Mouse (Mus musculus) small intestine, adult 2 months (tissue): ENCODE results near the gene Eif4a2. TPM values are rescaled to one million over a fixed set of nuclear protein-coding genes. Genes with fewer than 3 reads are reported as not detected.

Experiments used
- H3K27ac ChIP-seq: fragments of 200-500 bp; 2 replicates; pipeline ENCODE4 v1.5.1; 2012; ENCODE audit warnings: low read depth, low read length, control low read depth, inconsistent platforms; ENCODE audit not compliant: insufficient read depth
- H3K27me3 ChIP-seq: fragments of 200-500 bp; 2 replicates; pipeline ENCODE4 v1.6.1; 2012; ENCODE audit warnings: mild to moderate bottlenecking, moderate library complexity, low read length, inconsistent platforms; ENCODE audit not compliant: control insufficient read depth, insufficient read depth
- H3K36me3 ChIP-seq: fragments of 200-500 bp; 2 replicates; pipeline ENCODE4 v1.6.1; 2012; ENCODE audit warnings: mild to moderate bottlenecking, low read length, control low read depth, inconsistent platforms; ENCODE audit not compliant: control insufficient read depth, insufficient read depth
- H3K4me1 ChIP-seq: fragments of 200-500 bp; 2 replicates; pipeline ENCODE4 v1.6.1; 2012; ENCODE audit warnings: low read length, inconsistent platforms, mixed read lengths; ENCODE audit not compliant: control insufficient read depth, insufficient read depth, insufficient read length
- H3K4me3 ChIP-seq: fragments of 200-500 bp; 2 replicates; pipeline ENCODE4 v1.5.1; 2012; ENCODE audit warnings: low read depth, mild to moderate bottlenecking, control low read depth, inconsistent platforms, low read length, moderate library complexity
- CTCF ChIP-seq: fragments of 200-500 bp; IDR thresholded peaks from 2 replicates; pipeline ENCODE4 v1.5.1; 2012; ENCODE audit warnings: low read depth, mild to moderate bottlenecking, control low read depth, inconsistent platforms, low read length, moderate library complexity, mixed read lengths; ENCODE audit not compliant: insufficient replicate concordance, insufficient read length; ENCODE audit errors: extremely low read depth
- POLR2A ChIP-seq: fragments of 200-500 bp; IDR thresholded peaks from 2 replicates; pipeline ENCODE4 v1.6.1; 2012; ENCODE audit warnings: low read depth, mild to moderate bottlenecking, control low read depth, inconsistent platforms, low read length, moderate library complexity
- WGBS: fragments of 180-500 bp; shearing (Covaris S2); methylation state at CpG from one replicate; pipeline ENCODE4 v1.1.7; 2018; 5-methylcytosine and 5-hydroxymethylcytosine counted together
- polyA plus RNA-seq: library from polyadenylated mRNA; depleted of rRNA; stranded (reverse); fragments of >200 nt; gene quantifications from 2 replicates; pipeline ENCODE4 v1.2.3, GENCODE M21; 2012

Eif4a2 gene
- polyA plus RNA-seq, 1 experiment: 17.2 TPM

DNA sequence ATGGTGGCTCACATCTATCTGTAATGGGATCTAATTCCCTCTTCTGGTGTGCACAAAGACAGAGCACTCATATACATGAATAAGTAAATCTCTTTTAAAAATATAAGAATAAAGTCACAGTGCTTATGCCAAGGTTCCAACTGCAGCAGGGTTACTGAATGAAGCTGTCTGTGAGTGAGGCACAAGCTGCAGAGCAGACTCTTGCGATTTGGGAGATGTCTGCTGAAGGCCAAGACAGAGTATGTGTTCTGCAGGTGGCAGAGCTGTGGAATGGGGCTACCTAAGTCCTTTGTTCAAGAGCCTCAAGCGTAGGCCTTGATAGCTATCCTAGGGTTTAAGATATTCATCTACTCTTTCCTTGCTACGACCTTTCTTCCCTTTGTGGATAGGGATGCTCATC is 15.2 kb downstream of the Eif4a2 start:
- TF ChIP-seq POLR2A: no peak
- TF ChIP-seq CTCF: no peak
- no peak overlapping the region for H3K27ac ChIP-seq
- 93% methylated on average over 3 of the region's 3 CpGs for WGBS
- H3K4me1 ChIP-seq: no peaks in the 10 kb centered on the region
- peaks cover 12% of the 10 kb centered on the region for H3K36me3 ChIP-seq
- no peaks in the 10 kb centered on the region for H3K27me3 ChIP-seq
- H3K4me3 ChIP-seq: no peak overlapping the region

DNA sequence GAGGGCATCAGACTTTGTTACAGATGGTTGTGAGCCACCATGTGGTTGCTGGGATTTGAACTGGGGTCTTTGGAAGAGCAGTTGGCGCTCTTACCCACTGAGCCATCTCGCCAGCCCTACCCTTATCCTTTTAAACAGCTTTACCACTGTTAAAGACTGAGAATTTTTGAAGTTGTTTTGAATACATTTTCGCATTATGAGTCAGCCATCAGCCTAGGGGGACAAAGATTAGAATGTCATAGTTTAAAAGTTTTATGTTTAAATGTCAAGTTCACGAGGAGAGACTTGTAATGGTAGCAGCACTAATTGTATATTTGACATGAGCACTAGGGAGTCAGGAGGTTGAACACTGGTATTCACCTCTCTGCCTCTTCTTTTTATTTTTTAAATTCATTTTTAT is 15.9 kb downstream of the Eif4a2 start:
- Histone ChIP-seq H3K27ac (no peak overlapping the region), H3K4me3 (no peak overlapping the region), H3K27me3 (no peaks in the 10 kb centered on the region), H3K4me1 (no peaks in the 10 kb centered on the region), H3K36me3 (peaks cover 11% of the 10 kb centered on the region)
- WGBS: 89% methylated on average over 4 of the region's 4 CpGs
- TF ChIP-seq POLR2A (no peak), CTCF (no peak)

DNA sequence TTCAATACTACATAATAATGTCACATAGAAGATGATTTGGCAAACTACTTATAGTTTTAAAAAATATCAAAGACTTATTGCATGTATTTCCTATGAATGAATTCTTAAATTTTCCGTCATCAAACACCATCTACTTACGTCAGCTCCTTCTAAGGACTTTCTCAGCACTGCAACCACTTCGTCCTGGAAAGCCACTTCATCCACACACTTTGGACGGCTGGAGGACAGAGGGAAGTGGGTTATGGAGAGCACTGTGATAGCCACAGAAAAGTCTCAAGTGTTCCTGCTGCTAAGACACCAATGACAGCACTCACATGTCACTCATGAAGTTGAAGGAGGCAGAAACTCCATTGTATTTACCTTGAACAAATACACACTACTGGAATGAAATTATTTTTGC is 17.2 kb downstream of the Eif4a2 start:
- TF ChIP-seq CTCF: no peak
- TF ChIP-seq POLR2A: no peak
- H3K4me1 ChIP-seq: peaks cover 2% of the 10 kb centered on the region; the same call in 1 of the 2 replicates
- no peaks in the 10 kb centered on the region for H3K27me3 ChIP-seq
- H3K36me3 ChIP-seq: peaks cover 11% of the 10 kb centered on the region
- no peak overlapping the region for H3K4me3 ChIP-seq
- no peak overlapping the region for H3K27ac ChIP-seq
- 92% methylated on average over 4 of the region's 4 CpGs for WGBS

DNA sequence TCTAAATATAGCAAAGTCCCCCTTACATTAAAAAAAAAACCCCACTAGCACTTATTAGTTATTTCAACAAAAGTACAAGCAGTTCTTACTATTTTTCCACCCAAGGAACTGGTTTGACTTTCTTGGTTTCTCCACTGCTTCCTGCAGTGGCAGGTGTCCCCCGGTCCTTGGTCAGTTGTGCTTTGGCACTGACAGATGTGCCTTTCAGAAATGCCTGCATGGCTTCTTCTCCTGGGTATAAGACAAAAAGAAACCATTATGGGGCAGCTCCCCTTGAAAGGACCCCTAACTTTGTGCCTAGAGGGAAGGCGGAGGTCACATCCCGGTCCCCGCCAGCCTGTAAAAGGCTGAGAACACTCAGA is 20.0 kb downstream of the Eif4a2 start:
- peak overlapping the region; percentile 71 for H3K4me3 ChIP-seq
- no peak overlapping the region for H3K27ac ChIP-seq
- WGBS: 1% methylated on average over 4 of the region's 4 CpGs
- TF ChIP-seq POLR2A (no peak), CTCF (no peak)
- H3K36me3 ChIP-seq: peaks cover 3% of the 10 kb centered on the region
- H3K4me1 ChIP-seq: peaks cover 2% of the 10 kb centered on the region; the same call in 1 of the 2 replicates
- no peaks in the 10 kb centered on the region for H3K27me3 ChIP-seq

DNA sequence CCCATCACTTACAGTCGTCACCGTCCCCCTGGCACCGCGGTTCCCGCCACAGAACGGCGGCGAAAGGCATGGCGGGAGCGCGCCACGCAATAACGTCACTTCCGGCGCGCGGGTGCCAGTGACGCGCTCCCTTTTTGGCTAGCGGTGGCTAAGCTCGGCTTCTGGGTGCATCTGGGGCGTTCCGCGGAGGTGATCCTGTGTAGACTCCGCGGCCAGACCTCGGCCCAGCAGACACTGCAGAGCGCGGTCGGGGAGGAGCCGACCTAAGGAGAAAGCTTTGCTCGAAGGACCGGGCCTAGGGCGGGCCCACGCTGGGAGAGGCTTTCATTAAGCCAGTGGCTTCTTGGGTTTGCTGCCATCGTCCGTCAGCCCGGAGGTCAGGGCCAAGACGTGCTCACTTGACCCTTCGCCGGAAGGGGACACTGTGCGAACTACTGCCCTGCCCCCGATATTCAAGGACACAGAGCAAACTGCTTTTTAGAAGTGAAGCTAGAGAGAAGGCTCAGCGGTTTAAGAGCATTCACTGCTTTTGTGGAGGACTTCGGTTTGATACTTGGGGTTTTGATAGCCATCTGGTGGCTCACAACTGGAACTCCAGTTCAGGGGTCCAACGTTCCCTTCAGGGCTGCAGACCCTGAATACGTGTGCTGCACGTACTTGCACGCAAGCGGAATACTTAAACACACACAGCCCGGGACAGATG is 20.6 kb downstream of the Eif4a2 start, which contains the start of gene Rfc4:
Gene Rfc4 (minus strand): TSS at position 65 of the 703 bp plus-strand sequence.
- Histone ChIP-seq H3K4me1 (peaks cover 2% of the 10 kb centered on the region; the same call in 1 of the 2 replicates), H3K4me3 (peak within 1 kb of the TSS; percentile 71), H3K27ac (peak within 1 kb of the TSS; percentile 84), H3K27me3 (no peaks in the 10 kb centered on the region), H3K36me3 (peaks cover 3% of the 10 kb centered on the region)
- WGBS: under 1% methylated on average over 51 of the region's 51 CpGs
- peak; percentile 79 for TF ChIP-seq POLR2A
- peak; percentile 41; the same call in 1 of the 2 replicates for TF ChIP-seq CTCF

DNA sequence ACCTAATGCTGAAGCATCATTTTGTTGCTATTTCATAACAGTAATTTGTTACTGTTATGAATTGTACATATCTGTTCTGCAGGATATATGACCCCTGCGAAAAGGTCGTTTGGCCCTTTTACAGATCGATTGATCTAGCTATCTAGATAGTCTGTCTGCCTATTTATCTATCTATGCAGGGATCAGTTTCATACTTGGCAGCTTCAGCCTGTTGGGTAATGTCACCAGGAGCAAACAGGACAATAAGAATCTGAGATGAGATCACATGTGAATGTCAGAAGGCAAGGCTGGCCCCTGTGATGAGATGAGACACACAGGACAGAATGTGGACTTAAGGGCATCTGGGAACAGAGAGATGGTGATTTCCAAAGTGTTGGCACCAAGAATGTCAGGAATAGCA is 23.1 kb downstream of the Eif4a2 start:
- 85% methylated on average over 3 of the region's 3 CpGs for WGBS
- Histone ChIP-seq H3K27ac (no peak overlapping the region), H3K36me3 (no peaks in the 10 kb centered on the region), H3K4me3 (no peak overlapping the region), H3K4me1 (peaks cover 2% of the 10 kb centered on the region; the same call in 1 of the 2 replicates), H3K27me3 (no peaks in the 10 kb centered on the region)
- TF ChIP-seq POLR2A: no peak
- no peak for TF ChIP-seq CTCF

DNA sequence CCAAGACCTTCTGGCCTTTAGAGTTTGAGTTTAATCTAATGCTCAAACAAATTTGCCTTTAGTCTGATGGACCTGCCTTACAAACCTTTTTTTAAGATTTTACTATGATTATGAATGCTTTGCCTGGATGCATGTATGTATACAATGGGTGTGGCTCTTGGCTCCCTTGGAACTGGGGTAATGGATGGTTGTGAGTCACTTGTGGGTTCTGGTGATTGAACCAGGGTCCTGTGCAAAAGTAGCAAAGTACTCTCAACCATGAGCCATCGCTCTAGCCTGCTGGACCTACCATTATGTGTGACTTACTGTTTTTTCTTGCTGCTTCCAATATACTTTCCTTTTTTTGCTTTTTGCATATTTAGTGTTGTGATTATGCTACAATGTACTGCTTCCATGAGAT is 25.1 kb downstream of the Eif4a2 start:
- no peak overlapping the region for H3K4me3 ChIP-seq
- 92% methylated on average over 1 of the region's 1 CpGs for WGBS
- no peak overlapping the region for H3K27ac ChIP-seq
- TF ChIP-seq POLR2A (no peak), CTCF (no peak)
- no peaks in the 10 kb centered on the region for H3K36me3 ChIP-seq
- no peaks in the 10 kb centered on the region for H3K27me3 ChIP-seq
- peaks cover 2% of the 10 kb centered on the region; the same call in 1 of the 2 replicates for H3K4me1 ChIP-seq
